In genomic region chr3:84455733-84456417, GRCm38 (mm10) we compare ENCODE assay signal across 10 mouse cellular contexts. TPM values are rescaled to one million over a fixed set of nuclear protein-coding genes. Genes with fewer than 3 reads are reported as not detected.
DNase-seq lines count a peak whose midpoint lies in the region; ATAC-seq and TF ChIP-seq lines count a peak whose summit lies in the region.
"Had no signal": no experiment of that assay in that cellular context is flagged by ENCODE, and none has a peak within 500 bp of the region (broad histone marks: within the 10 kb centered on the region; RNA-seq: fewer than 3 reads in every experiment).

No protein-coding gene starts in this region.

- H3K4me2 ChIP-seq in forebrain, embryonic 11.5 days (ENCODE audit: low read depth, low read length, severe bottlenecking) = no peak overlapping the region
- H3K4me2 ChIP-seq: hindbrain, embryonic 14.5 days had no signal

- H3K79me2 ChIP-seq in heart, adult 2 months (replicated peaks; ENCODE audit: control insufficient read depth, insufficient read depth, low read length) = no peaks in the 10 kb centered on the region

- H3K9ac ChIP-seq in heart, adult 2 months (ENCODE audit: low read depth, low read length) = no peak overlapping the region
- no peak overlapping the region for H3K9ac ChIP-seq in forebrain, embryonic 11.5 days (ENCODE audit: low read length)
- H3K9ac ChIP-seq: hindbrain, embryonic 14.5 days had no signal

- intact Hi-C loops in heart, adult 2 months (cut with DNase I) = loop anchor here (5.0 kb wide), 1 partner anchor 99 kb away; no protein-coding TSS in a partner anchor

- H3K27ac ChIP-seq in heart, adult 2 months = peak overlapping the region; percentile 29; the same call in 1 of the 2 replicates
- no peak overlapping the region for H3K27ac ChIP-seq in forebrain, embryonic 11.5 days (ENCODE audit: low read depth, low read length)
- H3K27ac ChIP-seq: hindbrain, embryonic 14.5 days had no signal

- TF ChIP-seq EP300 in heart, adult 2 months (IDR thresholded peaks at IDR 0.05; ENCODE audit: insufficient read depth, low read depth, low read length) = no peak

- no peaks in the 10 kb centered on the region for H3K27me3 ChIP-seq in heart, adult 2 months (ENCODE audit: control insufficient read depth, insufficient read depth, low read length)
- H3K27me3 ChIP-seq in forebrain, embryonic 11.5 days (ENCODE audit: control insufficient read depth, insufficient read depth, low read length) = no peaks in the 10 kb centered on the region

- no peak for TF ChIP-seq CTCF in heart, adult 2 months (IDR thresholded peaks at IDR 0.05)

- ATAC-seq in forebrain, embryonic 11.5 days (replicated peaks; ENCODE audit: low FRiP score) = no peak

- no peak for TF ChIP-seq POLR2A in heart, adult 2 months (IDR thresholded peaks at IDR 0.05; ENCODE audit: insufficient read depth, low read depth, low read length)

- 39% methylated on average over 12 of the region's 12 CpGs for WGBS in heart, adult 2 months
- WGBS in forebrain, embryonic 11.5 days = 84% methylated on average over 12 of the region's 12 CpGs

- DNase-seq in heart, adult 2 months = no peak
- DNase-seq in heart, adult 11 months = no peak
- peak; percentile 70 for DNase-seq in ovary, adult 18-20 months (ENCODE audit: low spot score)
- no peak for DNase-seq in ovary, postnatal 14 days (ENCODE audit: low spot score)
- DNase-seq in liver = peak; percentile 71
- DNase-seq in spleen, postnatal 36 days (ENCODE audit: low spot score in 2 of 2) = peak; percentile 52 to 81
- no peak for DNase-seq in forebrain, embryonic 11.5 days (ENCODE audit: low spot score)
- no peak for DNase-seq in cerebellum, adult 18-20 months

- H3K36me3 ChIP-seq in heart, adult 2 months (ENCODE audit: control insufficient read depth, insufficient read depth, low read length) = no peaks in the 10 kb centered on the region
- H3K36me3 ChIP-seq in forebrain, embryonic 11.5 days (ENCODE audit: control insufficient read depth, insufficient read depth, low read length) = no peaks in the 10 kb centered on the region

- H3K9me3 ChIP-seq in forebrain, embryonic 11.5 days (ENCODE audit: control insufficient read depth, low read length) = no peaks in the 10 kb centered on the region
- H3K9me3 ChIP-seq: megakaryocyte, embryonic 14.5 days had no signal

- no peak overlapping the region for H3K4me3 ChIP-seq in heart, adult 2 months
- H3K4me3 ChIP-seq in forebrain, embryonic 11.5 days (ENCODE audit: low read depth, low read length) = no peak overlapping the region
- H3K4me3 ChIP-seq: megakaryocyte, embryonic 14.5 days had no signal

- H3K4me1 ChIP-seq in heart, adult 2 months (ENCODE audit: control insufficient read depth, insufficient read depth, low read length) = peaks cover 2% of the 10 kb centered on the region; the same call in 1 of the 2 replicates
- H3K4me1 ChIP-seq in forebrain, embryonic 11.5 days (replicated peaks; ENCODE audit: control insufficient read depth, insufficient read depth, low read length) = peaks cover 9% of the 10 kb centered on the region

RNA-seq across cellular contexts. Expression of gene Fhdc1, which starts 24.4 kb away (rescaled TPM):
- total RNA-seq in heart, adult 2 months (2021) = under 1 TPM; 0.59 to 0.60 TPM
- 0.09 and 0.39 TPM in 2 replicates for polyA plus RNA-seq in heart, adult 2 months (2012; rRNA removed)
- polyA plus RNA-seq in forebrain, embryonic 11.5 days (2014; fragmentation: Nextera tagmentation; extraction: Ambion mirVana) = 2.3 and 2.5 TPM in 2 replicates

Comparison
In these comparisons a context has a peak if more than half of its experiments do, and no peak if none do; other contexts are left out.
1. DNase-seq: peak in ovary, adult 18-20 months (single experiment), liver (single experiment) and spleen, postnatal 36 days (2 of 2); none in heart, adult 2 months (0 of 2), heart, adult 11 months (single experiment), ovary, postnatal 14 days (single experiment), forebrain, embryonic 11.5 days (single experiment) and cerebellum, adult 18-20 months (0 of 2).